Mouse (Mus musculus): ENCODE measurements around the gene Sptlc3. TPM values are rescaled to one million over a fixed set of nuclear protein-coding genes. Genes with fewer than 3 reads are reported as not detected.

The Sptlc3 gene
- polyA plus RNA-seq, 1 experiment from 2014 or later, result 0.24 TPM

DNA sequence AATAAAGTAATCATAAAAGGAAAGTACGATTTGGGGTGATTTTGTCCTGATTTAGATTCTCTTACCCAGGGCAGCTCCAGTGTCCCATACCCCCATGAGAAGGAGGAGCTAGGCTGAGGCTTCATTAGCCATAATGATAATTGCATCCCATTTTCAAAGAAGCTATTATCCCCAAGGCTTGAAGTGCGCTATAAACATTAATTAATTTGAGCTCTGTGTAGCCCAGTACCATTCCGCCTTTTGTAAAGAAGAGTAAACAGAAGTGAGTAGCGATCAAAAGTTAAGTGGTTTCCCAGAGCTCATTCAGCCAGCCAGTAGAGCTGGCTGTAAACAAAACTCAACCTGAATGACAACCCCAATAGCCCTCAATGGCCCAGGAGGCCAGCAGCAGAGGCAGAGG lies 163.0 kb downstream of the Sptlc3 start:
- WGBS, result 77% methylated on average over 4 of the region's 4 CpGs
- Histone ChIP-seq H3K36me3 (no peaks in the 10 kb centered on the region), H3K9me3 (no peaks in the 10 kb centered on the region), H3K4me1 (no peaks in the 10 kb centered on the region), H3K27me3 (ENCODE audit: insufficient read depth, poor library complexity, severe bottlenecking) (no peaks in the 10 kb centered on the region), H3K27ac (no peak overlapping the region), H3K4me3 (no peak overlapping the region)
- no peak for DNase-seq (ENCODE audit: low spot score)

- no peaks in the 10 kb centered on the region for H3K36me3 ChIP-seq
- peaks cover 6% of the 10 kb centered on the region for H3K4me1 ChIP-seq
- no peak overlapping the region for H3K27ac ChIP-seq
- no peak for DNase-seq (ENCODE audit: low spot score)
- peaks cover 5% of the 10 kb centered on the region for H3K27me3 ChIP-seq (ENCODE audit: insufficient read depth, poor library complexity, severe bottlenecking)
- H3K9me3 ChIP-seq, result no peaks in the 10 kb centered on the region
- no peak overlapping the region for H3K4me3 ChIP-seq
- 85% methylated on average over 3 of the region's 3 CpGs for WGBS
Measured at GRCm38 (mm10) chr2:139671838-139672237, 178.1 kb downstream of the Sptlc3 start.

DNA sequence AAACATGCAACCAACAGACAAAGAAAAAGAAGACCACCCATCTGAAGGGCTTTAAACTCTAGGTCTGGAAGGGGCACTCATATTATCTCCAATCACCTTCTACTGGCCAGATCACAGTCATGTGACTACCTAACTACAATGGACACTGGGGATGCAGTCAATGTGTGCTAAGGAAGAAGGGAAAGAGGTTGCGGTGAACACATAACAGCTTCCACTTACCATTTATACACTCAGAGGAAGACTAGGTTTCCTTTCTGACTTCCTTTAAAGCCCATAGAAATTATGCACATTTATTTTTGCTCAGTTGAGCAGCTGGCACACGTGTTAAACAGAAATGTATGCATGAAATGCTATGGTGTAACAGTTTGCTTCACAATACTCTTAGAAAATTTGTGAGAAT lies 178.7 kb downstream of the Sptlc3 start:
- Histone ChIP-seq H3K4me3 (no peak overlapping the region), H3K9me3 (no peaks in the 10 kb centered on the region), H3K36me3 (no peaks in the 10 kb centered on the region), H3K27ac (no peak overlapping the region), H3K27me3 (ENCODE audit: insufficient read depth, poor library complexity, severe bottlenecking) (peaks cover 5% of the 10 kb centered on the region), H3K4me1 (peaks cover 8% of the 10 kb centered on the region)
- WGBS, result 65% methylated on average over 2 of the region's 2 CpGs
- no peak for DNase-seq (ENCODE audit: low spot score)

- WGBS, result under 1% methylated on average over 52 of the region's 52 CpGs
- Histone ChIP-seq H3K4me1 (peaks cover 15% of the 10 kb centered on the region), H3K27me3 (ENCODE audit: insufficient read depth, poor library complexity, severe bottlenecking) (peaks cover 21% of the 10 kb centered on the region), H3K4me3 (peak overlapping the region; percentile 91), H3K27ac (peak overlapping the region; percentile 87), H3K36me3 (no peaks in the 10 kb centered on the region), H3K9me3 (no peaks in the 10 kb centered on the region)
- DNase-seq (ENCODE audit: low spot score), result peak; percentile 78
Measured at GRCm38 (mm10) chr2:139677065-139677762, 183.5 kb downstream of the Sptlc3 start.

GRCm38 (mm10) chr2:139677809-139678274 lies 184.1 kb downstream of the Sptlc3 start, which contains the start of gene Ism1:
Gene Ism1, plus strand, starts transcription at chr2:139678178.
- H3K9me3 ChIP-seq, result no peaks in the 10 kb centered on the region
- WGBS, result under 1% methylated on average over 29 of the region's 39 CpGs

GRCm38 (mm10) chr2:139678275-139679140 lies 184.8 kb downstream of the Sptlc3 start:
- Histone ChIP-seq H3K36me3 (no peaks in the 10 kb centered on the region), H3K27ac (peak overlapping the region; percentile 87), H3K4me1 (peaks cover 15% of the 10 kb centered on the region), H3K9me3 (no peaks in the 10 kb centered on the region), H3K27me3 (ENCODE audit: insufficient read depth, poor library complexity, severe bottlenecking) (peaks cover 21% of the 10 kb centered on the region), H3K4me3 (peak overlapping the region; percentile 91)
- DNase-seq (ENCODE audit: low spot score), result peak; percentile 78
- under 1% methylated on average over 76 of the region's 84 CpGs for WGBS

More at GRCm38 (mm10) chr2:139677809-139678274, 184.1 kb downstream of the Sptlc3 start, which contains the start of gene Ism1:
- DNase-seq (ENCODE audit: low spot score), result peak; percentile 79
- no peaks in the 10 kb centered on the region for H3K36me3 ChIP-seq
- H3K4me3 ChIP-seq, result peak within 1 kb of the TSS; percentile 91
- peak within 1 kb of the TSS; percentile 87 for H3K27ac ChIP-seq
- H3K27me3 ChIP-seq (ENCODE audit: insufficient read depth, poor library complexity, severe bottlenecking), result peaks cover 21% of the 10 kb centered on the region
- peaks cover 15% of the 10 kb centered on the region for H3K4me1 ChIP-seq

- H3K27me3 ChIP-seq (ENCODE audit: insufficient read depth, poor library complexity, severe bottlenecking), result peaks cover 16% of the 10 kb centered on the region
- H3K9me3 ChIP-seq, result no peaks in the 10 kb centered on the region
- DNase-seq (ENCODE audit: low spot score), result no peak
- no peak overlapping the region for H3K27ac ChIP-seq
- no peak overlapping the region for H3K4me3 ChIP-seq
- WGBS, result 55% methylated on average over 3 of the region's 3 CpGs
- H3K36me3 ChIP-seq, result no peaks in the 10 kb centered on the region
- peaks cover 7% of the 10 kb centered on the region; the same call in 1 of the 2 replicates for H3K4me1 ChIP-seq
Measured at GRCm38 (mm10) chr2:139682540-139682939, 188.8 kb downstream of the Sptlc3 start.

Other genes starting within 250 kb of the Sptlc3 start
- 0.78 and 1.8 TPM in 2 replicates for gene Ism1, start 184.3 kb downstream of the Sptlc3 start, polyA plus RNA-seq (2016; fragmentation: Nextera tagmentation; extraction: Ambion mirVana)

Measured in heart, embryonic 10.5 days (tissue).